ENCODE assay signal across 8 mouse cellular contexts in genomic region chr11:5706874-5707529, GRCm38 (mm10). TPM values are rescaled to one million over a fixed set of nuclear protein-coding genes. Genes with fewer than 3 reads are reported as not detected.
DNase-seq lines count a peak whose midpoint lies in the region; ATAC-seq and TF ChIP-seq lines count a peak whose summit lies in the region.

No protein-coding gene starts in this region.

- TF ChIP-seq CTCF in layer of hippocampus, adult 2 months (conservative IDR thresholded peaks at IDR 0.05) = no peak
- no peak for TF ChIP-seq CTCF in lung, embryonic 14.5 days (IDR thresholded peaks at IDR 0.05; ENCODE audit: low read depth)
- TF ChIP-seq CTCF in olfactory bulb, adult 2 months (IDR thresholded peaks at IDR 0.05; ENCODE audit: insufficient read depth, low read depth, low read length) = no peak

- 1% methylated on average over 43 of the region's 43 CpGs for WGBS in hindbrain, embryonic 13.5 days
- under 1% methylated on average over 39 of the region's 43 CpGs for WGBS in lung, embryonic 14.5 days
- under 1% methylated on average over 43 of the region's 43 CpGs for WGBS in olfactory bulb, adult 2 months

- H3K4me2 ChIP-seq in hindbrain, embryonic 13.5 days = peak overlapping the region; percentile 84
- peak overlapping the region; percentile 89 for H3K4me2 ChIP-seq in lung, embryonic 14.5 days

- H3K4me3 ChIP-seq in layer of hippocampus, adult 2 months = peak overlapping the region; percentile 99
- peak overlapping the region; percentile 95 for H3K4me3 ChIP-seq in hindbrain, embryonic 13.5 days
- peak overlapping the region; percentile 97 for H3K4me3 ChIP-seq in lung, embryonic 14.5 days (ENCODE audit: low read depth, low read length)
- H3K4me3 ChIP-seq in olfactory bulb, adult 2 months (ENCODE audit: insufficient read depth, low read depth, low read length) = peak overlapping the region; percentile 91

- peaks cover 25% of the 10 kb centered on the region for H3K36me3 ChIP-seq in hindbrain, embryonic 13.5 days
- peaks cover 23% of the 10 kb centered on the region for H3K36me3 ChIP-seq in lung, embryonic 14.5 days (ENCODE audit: insufficient read depth)

- H3K4me1 ChIP-seq in hindbrain, embryonic 13.5 days (replicated peaks) = peaks cover 15% of the 10 kb centered on the region
- H3K4me1 ChIP-seq in lung, embryonic 14.5 days (ENCODE audit: insufficient read depth) = no peaks in the 10 kb centered on the region
- H3K4me1 ChIP-seq in olfactory bulb, adult 2 months (ENCODE audit: control insufficient read depth, insufficient read depth, low read length) = peaks cover 6% of the 10 kb centered on the region

- peak; percentile 26 for ATAC-seq in common myeloid progenitor, adult 5-6 weeks (replicated peaks; ENCODE audit: low read depth, poor library complexity, severe bottlenecking)
- ATAC-seq in hindbrain, embryonic 13.5 days (ENCODE audit: low FRiP score) = peak; percentile 84
- ATAC-seq in lung, embryonic 14.5 days (ENCODE audit: insufficient read depth) = peak; percentile 76

- H3K9ac ChIP-seq in hindbrain, embryonic 13.5 days = peak overlapping the region; percentile 94
- peak overlapping the region; percentile 87 for H3K9ac ChIP-seq in lung, embryonic 14.5 days

- peak overlapping the region; percentile 93 for H3K27ac ChIP-seq in layer of hippocampus, adult 2 months
- H3K27ac ChIP-seq in hindbrain, embryonic 13.5 days = peak overlapping the region; percentile 86
- peak overlapping the region; percentile 72; the same call in 1 of the 2 replicates for H3K27ac ChIP-seq in lung, embryonic 14.5 days (ENCODE audit: low read depth)
- H3K27ac ChIP-seq in olfactory bulb, adult 2 months (ENCODE audit: insufficient read depth, low read depth, low read length) = no peak overlapping the region

- H3K9me3 ChIP-seq in hindbrain, embryonic 13.5 days = no peaks in the 10 kb centered on the region
- no peaks in the 10 kb centered on the region for H3K9me3 ChIP-seq in lung, embryonic 14.5 days (ENCODE audit: low read depth, low read length)

- no peaks in the 10 kb centered on the region for H3K27me3 ChIP-seq in hindbrain, embryonic 13.5 days
- no peaks in the 10 kb centered on the region for H3K27me3 ChIP-seq in lung, embryonic 14.5 days (ENCODE audit: insufficient read depth, low read length)

- TF ChIP-seq POLR2A in olfactory bulb, adult 2 months (IDR thresholded peaks at IDR 0.05; ENCODE audit: insufficient read depth, low read depth, low read length) = no peak

- no peak for DNase-seq in layer of hippocampus, adult 2 months (ENCODE audit: low spot score in 2 of 2)
- DNase-seq in layer of hippocampus, adult 9-10 months (ENCODE audit: low spot score) = no peak
- DNase-seq in ES-CJ7 (ENCODE audit: low read depth, low spot score) = peak; percentile 10
- peak; percentile 21 for DNase-seq in lung, embryonic 14.5 days
- DNase-seq in Muller cell, postnatal 12 days (ENCODE audit: inconsistent ontology term) = no peak

RNA-seq across cellular contexts. Expression of gene Mrps24, which starts 8.5 kb away (rescaled TPM):
- total RNA-seq in layer of hippocampus, adult 2 months (2021) = 10 to 100 TPM; 57.3 to 61.4 TPM
- total RNA-seq in common myeloid progenitor, adult 5-6 weeks (2017) = 38.7 and 82.1 TPM in 2 replicates
- polyA plus RNA-seq in hindbrain, embryonic 13.5 days (2015; fragmentation: Nextera tagmentation; extraction: Ambion mirVana) = 171 and 172 TPM in 2 replicates
- 193 and 208 TPM in 2 replicates for polyA plus RNA-seq in lung, embryonic 14.5 days (2014; fragmentation: Nextera tagmentation; extraction: Ambion mirVana)
- not detected in 2 replicates for polyA plus RNA-seq in olfactory bulb, adult 2 months (2012; ENCODE audit: insufficient read depth, insufficient read length, low replicate concordance, missing spikeins)

RNA-seq across cellular contexts. Expression of gene Urgcp, which starts 55.2 kb away (rescaled TPM):
- 10 to 100 TPM; 65.3 to 67.2 TPM for total RNA-seq in layer of hippocampus, adult 2 months (2021)
- 7.4 and 10.5 TPM in 2 replicates for total RNA-seq in common myeloid progenitor, adult 5-6 weeks (2017)
- 29.0 and 30.1 TPM in 2 replicates for polyA plus RNA-seq in hindbrain, embryonic 13.5 days (2015; fragmentation: Nextera tagmentation; extraction: Ambion mirVana)
- 18.3 and 20.1 TPM in 2 replicates for polyA plus RNA-seq in lung, embryonic 14.5 days (2014; fragmentation: Nextera tagmentation; extraction: Ambion mirVana)
- not detected in 2 replicates for polyA plus RNA-seq in olfactory bulb, adult 2 months (2012; ENCODE audit: insufficient read depth, insufficient read length, low replicate concordance, missing spikeins)

Comparison
In these comparisons a context has a peak if more than half of its experiments do, and no peak if none do; other contexts are left out.
1. DNase-seq: peak in ES-CJ7 (single experiment) and lung, embryonic 14.5 days (single experiment); none in layer of hippocampus, adult 2 months (0 of 2), layer of hippocampus, adult 9-10 months (single experiment) and Muller cell, postnatal 12 days (single experiment).
2. ATAC-seq: peak in every context shown above with its lines; median percentile 84 in hindbrain, embryonic 13.5 days; 76 in lung, embryonic 14.5 days; 26 in common myeloid progenitor, adult 5-6 weeks.
3. RNA of gene Mrps24, which starts 8.5 kb away (polyA plus RNA-seq): 193 to 208 TPM in lung, embryonic 14.5 days and 171 to 172 TPM in hindbrain, embryonic 13.5 days; not detected in olfactory bulb, adult 2 months; every median in the first group is over 100 times any median in the second.
4. Peak in every context shown above with its lines, with median percentiles within 50 percentile points of each other: H3K4me3 ChIP-seq.